Mouse (Mus musculus): ENCODE measurements around the gene Srrm4. TPM values are rescaled to one million over a fixed set of nuclear protein-coding genes. Genes with fewer than 3 reads are reported as not detected.

Gene Srrm4
- polyA plus RNA-seq, 1 experiment from 2014 or later = 6.4 TPM

DNA sequence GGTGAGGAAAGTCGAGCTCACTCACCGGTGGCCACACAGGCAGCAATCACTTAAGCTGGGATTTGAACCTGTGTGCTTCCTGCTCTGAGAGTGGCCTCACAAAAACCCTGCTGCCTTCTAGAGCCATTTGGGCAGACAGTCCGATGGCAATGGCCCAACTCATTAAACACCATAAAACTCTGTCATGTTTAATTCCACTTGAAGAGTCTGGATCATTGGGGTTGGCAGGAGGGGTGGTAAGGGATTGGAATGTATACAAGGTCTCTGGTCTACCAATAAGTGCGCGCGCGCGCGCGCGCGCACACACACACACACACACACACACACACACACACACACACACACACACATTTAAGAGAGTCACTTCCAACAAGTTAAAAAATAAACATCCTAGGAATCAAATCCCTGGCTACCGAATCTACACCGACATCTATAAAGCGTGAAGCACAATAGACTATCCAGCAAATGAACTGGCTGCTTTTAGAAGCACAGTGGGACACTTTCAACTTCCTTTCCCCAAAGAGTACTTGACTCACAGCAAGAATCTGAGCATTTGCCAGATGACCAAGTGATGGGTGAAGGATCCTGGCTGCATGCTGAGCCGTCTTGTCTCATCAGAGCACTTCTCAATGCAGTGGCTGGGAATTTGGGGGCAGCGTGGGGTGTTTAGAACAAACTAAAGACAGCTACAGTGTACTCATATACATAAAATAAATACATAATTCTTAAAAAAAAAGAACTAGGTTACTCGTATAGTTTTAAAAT, 112.8 kb downstream of the Srrm4 start:
- no peaks in the 10 kb centered on the region for H3K9me3 ChIP-seq
- no peak for DNase-seq (ENCODE audit: extremely low spot score, low spot score)
- H3K4me1 ChIP-seq = peaks cover 5% of the 10 kb centered on the region
- peaks cover 6% of the 10 kb centered on the region; the same call in 1 of the 2 replicates for H3K36me3 ChIP-seq (replicated peaks)
- H3K27me3 ChIP-seq (ENCODE audit: poor library complexity, severe bottlenecking) = peaks cover 19% of the 10 kb centered on the region; the same call in 1 of the 2 replicates
- no peak overlapping the region for H3K4me3 ChIP-seq
- H3K27ac ChIP-seq = no peak overlapping the region
- 92% methylated on average over 18 of the region's 18 CpGs for WGBS

- Histone ChIP-seq H3K27ac (no peak overlapping the region), H3K9me3 (no peaks in the 10 kb centered on the region), H3K27me3 (ENCODE audit: poor library complexity, severe bottlenecking) (peaks cover 23% of the 10 kb centered on the region), H3K36me3 (replicated peaks) (peaks cover 10% of the 10 kb centered on the region; the same call in 1 of the 2 replicates), H3K4me1 (peaks cover 5% of the 10 kb centered on the region), H3K4me3 (no peak overlapping the region)
- peak; percentile 68 for DNase-seq (ENCODE audit: extremely low spot score, low spot score)
- WGBS = 12% methylated on average over 15 of the region's 15 CpGs
Observed at GRCm38 (mm10) chr5:116476006-116476405, 115.6 kb downstream of the Srrm4 start.

- no peak overlapping the region for H3K27ac ChIP-seq
- H3K4me1 ChIP-seq = peaks cover 24% of the 10 kb centered on the region
- H3K36me3 ChIP-seq (replicated peaks) = peaks cover 31% of the 10 kb centered on the region
- WGBS = 37% methylated on average over 11 of the region's 11 CpGs
- DNase-seq (ENCODE audit: extremely low spot score, low spot score) = peak; percentile 35
- no peak overlapping the region for H3K4me3 ChIP-seq
- peaks cover 17% of the 10 kb centered on the region for H3K9me3 ChIP-seq
- peaks cover 35% of the 10 kb centered on the region for H3K27me3 ChIP-seq (ENCODE audit: poor library complexity, severe bottlenecking)
Observed at GRCm38 (mm10) chr5:116461354-116462042, 130.1 kb downstream of the Srrm4 start.

DNA sequence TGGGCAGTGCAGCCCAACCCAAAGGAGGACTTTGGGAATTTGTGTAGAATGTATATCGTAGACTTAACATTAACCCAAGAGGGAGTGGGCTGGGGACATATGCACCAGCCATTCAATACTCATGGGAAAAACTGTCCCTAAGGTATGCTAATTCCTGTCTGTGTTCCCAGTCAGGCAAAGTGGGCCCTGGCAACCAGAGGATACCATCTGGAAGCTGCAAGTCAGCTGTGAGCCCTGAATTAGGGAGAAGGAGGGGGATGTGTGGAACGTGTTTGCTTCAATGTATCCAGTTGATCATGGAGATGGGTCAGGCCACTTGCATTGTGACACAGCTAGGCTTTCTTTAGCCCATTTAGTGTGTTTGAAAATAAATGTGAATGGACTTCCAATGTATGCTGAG, 131.6 kb downstream of the Srrm4 start:
- peaks cover 24% of the 10 kb centered on the region for H3K4me1 ChIP-seq
- H3K4me3 ChIP-seq = no peak overlapping the region
- no peak overlapping the region for H3K27ac ChIP-seq
- DNase-seq (ENCODE audit: extremely low spot score, low spot score) = no peak
- WGBS = 89% methylated on average over 2 of the region's 2 CpGs
- H3K9me3 ChIP-seq = peaks cover 6% of the 10 kb centered on the region; the same call in 1 of the 2 replicates
- H3K36me3 ChIP-seq (replicated peaks) = peaks cover 15% of the 10 kb centered on the region
- H3K27me3 ChIP-seq (ENCODE audit: poor library complexity, severe bottlenecking) = peaks cover 50% of the 10 kb centered on the region

GRCm38 (mm10) chr5:116457791-116458190, 133.8 kb downstream of the Srrm4 start:
- Histone ChIP-seq H3K4me1 (peaks cover 30% of the 10 kb centered on the region), H3K27ac (no peak overlapping the region), H3K27me3 (ENCODE audit: poor library complexity, severe bottlenecking) (peaks cover 68% of the 10 kb centered on the region), H3K4me3 (no peak overlapping the region), H3K9me3 (no peaks in the 10 kb centered on the region), H3K36me3 (replicated peaks) (no peaks in the 10 kb centered on the region)
- 83% methylated on average over 7 of the region's 7 CpGs for WGBS
- no peak for DNase-seq (ENCODE audit: extremely low spot score, low spot score)

GRCm38 (mm10) chr5:116456796-116457515, 134.7 kb downstream of the Srrm4 start:
- DNase-seq (ENCODE audit: extremely low spot score, low spot score) = no peak
- Histone ChIP-seq H3K27ac (no peak overlapping the region), H3K9me3 (no peaks in the 10 kb centered on the region), H3K27me3 (ENCODE audit: poor library complexity, severe bottlenecking) (peaks cover 74% of the 10 kb centered on the region), H3K36me3 (replicated peaks) (peaks cover under 1% of the 10 kb centered on the region), H3K4me1 (peaks cover 26% of the 10 kb centered on the region), H3K4me3 (0 out of 2 replicates have a peak overlapping the region, but pooled peaks have one; percentile 9)
- 41% methylated on average over 10 of the region's 10 CpGs for WGBS

GRCm38 (mm10) chr5:116453401-116453851, 138.2 kb downstream of the Srrm4 start:
- H3K4me1 ChIP-seq = peaks cover 22% of the 10 kb centered on the region
- peaks cover 84% of the 10 kb centered on the region for H3K27me3 ChIP-seq (ENCODE audit: poor library complexity, severe bottlenecking)
- peak overlapping the region; percentile 40 for H3K4me3 ChIP-seq
- H3K27ac ChIP-seq = no peak overlapping the region
- peaks cover 6% of the 10 kb centered on the region for H3K36me3 ChIP-seq (replicated peaks)
- H3K9me3 ChIP-seq = no peaks in the 10 kb centered on the region
- peak; percentile 65 for DNase-seq (ENCODE audit: extremely low spot score, low spot score)
- 3% methylated on average over 27 of the region's 27 CpGs for WGBS

DNA sequence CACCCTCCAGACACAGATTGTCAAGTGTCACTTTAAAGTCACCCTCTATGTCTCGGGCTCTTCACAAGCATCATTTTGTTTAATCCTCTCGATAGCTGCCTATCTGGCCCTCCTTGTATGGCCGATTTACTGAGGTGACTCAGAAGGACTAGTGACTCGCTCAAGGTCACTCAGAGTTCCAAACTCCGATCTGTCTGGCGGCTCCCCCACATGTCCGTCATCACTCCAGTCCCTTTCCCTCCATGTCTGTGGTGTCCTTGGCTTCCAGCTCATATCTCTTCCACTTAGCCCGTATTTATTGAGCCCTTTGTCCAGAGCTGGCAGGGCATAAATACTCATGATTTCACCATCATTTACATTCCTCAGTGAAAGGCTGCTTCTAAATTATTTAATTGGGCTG, 140.7 kb downstream of the Srrm4 start:
- no peak for DNase-seq (ENCODE audit: extremely low spot score, low spot score)
- peaks cover 91% of the 10 kb centered on the region for H3K27me3 ChIP-seq (ENCODE audit: poor library complexity, severe bottlenecking)
- H3K4me3 ChIP-seq = no peak overlapping the region
- peaks cover 6% of the 10 kb centered on the region for H3K36me3 ChIP-seq (replicated peaks)
- no peak overlapping the region for H3K27ac ChIP-seq
- WGBS = 92% methylated on average over 8 of the region's 8 CpGs
- H3K9me3 ChIP-seq = no peaks in the 10 kb centered on the region
- H3K4me1 ChIP-seq = peaks cover 35% of the 10 kb centered on the region

DNA sequence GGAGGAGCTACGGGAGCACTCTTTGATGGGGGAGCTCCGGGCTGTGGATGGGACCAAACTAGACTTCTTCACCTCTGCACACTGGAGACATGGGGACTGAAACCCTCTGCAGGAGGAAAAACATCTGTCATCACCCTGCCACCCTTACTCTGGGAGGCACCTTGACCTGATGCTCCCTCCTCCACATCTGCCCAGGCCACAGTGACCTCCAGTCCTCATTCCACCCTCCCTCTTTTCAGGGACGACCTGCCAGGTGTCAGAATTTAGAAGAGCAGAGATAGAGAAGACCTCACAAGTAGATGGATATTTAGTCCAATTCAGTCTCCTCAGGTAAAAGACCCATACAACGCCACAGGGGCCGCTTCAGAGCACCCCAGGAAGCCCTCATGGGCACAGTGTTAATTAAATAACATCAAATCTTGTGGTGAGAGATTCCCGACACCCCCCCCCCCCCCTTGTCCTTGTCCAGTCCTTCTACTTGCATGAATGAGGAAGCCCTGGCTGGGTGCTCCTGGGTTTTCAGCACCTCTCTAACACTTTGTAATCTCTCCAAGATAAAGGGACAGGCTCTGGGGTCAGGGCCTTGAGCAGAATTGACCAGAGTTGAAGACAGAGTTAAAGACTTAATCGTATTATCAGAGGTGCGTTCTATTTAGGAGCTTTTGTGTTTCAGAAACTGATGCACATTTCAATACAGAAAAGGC, 141.9 kb downstream of the Srrm4 start:
- Histone ChIP-seq H3K27me3 (ENCODE audit: poor library complexity, severe bottlenecking) (peaks cover 91% of the 10 kb centered on the region), H3K4me1 (peaks cover 36% of the 10 kb centered on the region), H3K36me3 (replicated peaks) (peaks cover 6% of the 10 kb centered on the region), H3K4me3 (no peak overlapping the region), H3K27ac (no peak overlapping the region), H3K9me3 (no peaks in the 10 kb centered on the region)
- DNase-seq (ENCODE audit: extremely low spot score, low spot score) = no peak
- 59% methylated on average over 8 of the region's 8 CpGs for WGBS

GRCm38 (mm10) chr5:116448409-116449191, 143.0 kb downstream of the Srrm4 start:
- Histone ChIP-seq H3K4me3 (no peak overlapping the region), H3K27ac (no peak overlapping the region), H3K36me3 (replicated peaks) (peaks cover 14% of the 10 kb centered on the region), H3K4me1 (peaks cover 39% of the 10 kb centered on the region), H3K9me3 (no peaks in the 10 kb centered on the region), H3K27me3 (ENCODE audit: poor library complexity, severe bottlenecking) (peaks cover 91% of the 10 kb centered on the region)
- DNase-seq (ENCODE audit: extremely low spot score, low spot score) = no peak
- 7% methylated on average over 10 of the region's 11 CpGs for WGBS

DNA sequence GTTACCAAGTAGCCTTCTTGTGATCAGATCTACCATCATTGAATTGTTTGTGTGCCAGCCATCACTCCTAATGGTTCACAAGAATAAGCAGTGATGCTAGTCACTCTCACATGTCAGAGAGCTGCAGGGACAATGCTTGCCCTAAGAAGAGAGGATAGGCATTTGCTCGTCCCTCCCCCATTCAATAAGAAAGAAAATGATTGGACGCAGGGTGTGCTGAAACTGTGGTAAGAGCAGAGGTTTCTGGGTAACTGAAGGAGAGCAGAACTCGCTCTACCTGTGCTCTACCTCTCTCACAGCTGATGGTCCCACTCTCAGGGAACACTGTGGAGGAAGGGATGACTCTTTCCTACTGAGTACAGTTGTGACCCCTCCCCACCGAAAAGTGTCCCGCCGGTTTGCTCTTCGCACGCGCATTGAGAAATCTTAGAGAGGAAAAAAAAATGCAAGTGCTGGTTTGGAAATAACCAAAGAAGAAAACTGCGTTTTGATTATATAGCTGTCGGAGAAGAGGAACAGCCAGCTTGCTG, 143.7 kb downstream of the Srrm4 start:
- Histone ChIP-seq H3K4me1 (peaks cover 34% of the 10 kb centered on the region), H3K36me3 (replicated peaks) (peaks cover 14% of the 10 kb centered on the region), H3K9me3 (no peaks in the 10 kb centered on the region), H3K4me3 (peak overlapping the region; percentile 29), H3K27me3 (ENCODE audit: poor library complexity, severe bottlenecking) (peaks cover 93% of the 10 kb centered on the region), H3K27ac (no peak overlapping the region)
- DNase-seq (ENCODE audit: extremely low spot score, low spot score) = no peak
- WGBS = 49% methylated on average over 11 of the region's 11 CpGs
